Mouse (Mus musculus) cerebellum, postnatal 25 days (tissue): Measurements from ENCODE around the gene Acly.
A peak's percentile ranks its signal among the peaks of the same experiment; 100 is the strongest.

Experiments used
- DNase-seq, 2 experiments: peaks; one replicate each; pipeline ENCODE4 v3.0.0; 2021; ENCODE audit warnings: mixed read lengths in 2 of 2

The Acly gene

GRCm38 (mm10) chr11:100527458-100528374 is at the start of gene Acly:
Gene Acly, minus strand, starts transcription at chr11:100528000.
- peak; percentile 97 to 100 for DNase-seq

- no peak for DNase-seq
Observed at GRCm38 (mm10) chr11:100576256-100576655, 48.5 kb upstream of the Acly start.

DNA sequence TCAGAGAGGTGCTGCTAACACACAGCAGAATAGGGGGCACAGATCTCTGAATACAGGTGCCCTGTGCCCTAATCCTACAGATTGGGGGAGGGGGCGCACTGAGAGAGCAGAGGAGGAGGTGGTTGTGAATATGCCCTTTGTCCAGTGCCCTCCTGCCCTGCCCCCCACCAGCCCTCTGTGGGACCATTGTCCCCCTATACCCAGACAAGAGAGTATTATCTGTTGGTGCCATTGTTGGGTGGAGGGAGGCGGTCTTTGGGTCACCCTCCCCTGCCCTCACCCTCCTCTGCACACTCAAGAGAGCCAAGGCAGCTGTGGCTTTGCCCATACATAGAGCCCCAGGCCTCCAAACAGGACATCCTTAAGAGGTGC is 47.7 kb upstream of the Acly start:
- peak in 1 of 2 experiments; percentile 58 for DNase-seq

- peak; percentile 66 to 82 for DNase-seq
Observed at GRCm38 (mm10) chr11:100574708-100575483, 47.1 kb upstream of the Acly start, which contains the start of gene Cnp. Gene Cnp, plus strand, starts transcription at chr11:100574904.

DNA sequence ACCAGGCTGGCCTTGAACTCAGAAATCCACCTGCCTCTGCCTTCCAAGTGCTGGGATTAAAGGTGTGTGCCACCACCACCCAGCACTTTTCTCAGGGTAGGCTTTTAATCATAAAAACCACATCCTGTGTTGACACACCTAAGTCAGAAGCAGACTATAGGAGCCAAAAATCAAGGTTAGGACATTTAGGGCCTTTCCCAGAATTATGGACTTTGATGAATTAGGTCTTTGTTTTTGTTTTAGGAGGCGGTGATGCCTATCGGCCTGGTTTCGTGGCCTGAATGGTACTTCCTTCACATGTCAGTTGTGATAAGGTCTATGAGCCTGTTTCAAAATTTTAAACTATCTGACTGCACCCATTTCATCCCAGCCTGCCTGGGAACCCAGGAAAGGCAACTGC is 46.4 kb upstream of the Acly start:
- no peak for DNase-seq

DNA sequence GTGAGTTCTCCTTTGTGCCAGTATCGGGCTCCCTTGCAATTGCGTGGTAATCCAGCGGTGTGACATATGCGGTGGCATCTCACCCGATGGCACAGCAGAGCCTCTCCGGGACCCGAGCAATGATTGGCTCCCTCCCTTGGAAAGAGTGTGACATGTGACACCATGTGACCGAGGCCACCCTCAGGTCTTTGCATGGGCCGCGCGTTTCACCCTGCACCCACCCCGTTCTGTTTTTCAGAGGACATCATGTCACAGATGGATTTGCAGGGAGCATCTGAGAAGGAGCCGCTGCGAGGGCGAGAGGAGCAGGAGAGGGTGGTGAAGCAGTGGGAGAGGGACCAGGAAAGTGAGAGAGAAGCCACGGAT is 43.4 kb upstream of the Acly start:
- peak; percentile 32 to 48 for DNase-seq

DNA sequence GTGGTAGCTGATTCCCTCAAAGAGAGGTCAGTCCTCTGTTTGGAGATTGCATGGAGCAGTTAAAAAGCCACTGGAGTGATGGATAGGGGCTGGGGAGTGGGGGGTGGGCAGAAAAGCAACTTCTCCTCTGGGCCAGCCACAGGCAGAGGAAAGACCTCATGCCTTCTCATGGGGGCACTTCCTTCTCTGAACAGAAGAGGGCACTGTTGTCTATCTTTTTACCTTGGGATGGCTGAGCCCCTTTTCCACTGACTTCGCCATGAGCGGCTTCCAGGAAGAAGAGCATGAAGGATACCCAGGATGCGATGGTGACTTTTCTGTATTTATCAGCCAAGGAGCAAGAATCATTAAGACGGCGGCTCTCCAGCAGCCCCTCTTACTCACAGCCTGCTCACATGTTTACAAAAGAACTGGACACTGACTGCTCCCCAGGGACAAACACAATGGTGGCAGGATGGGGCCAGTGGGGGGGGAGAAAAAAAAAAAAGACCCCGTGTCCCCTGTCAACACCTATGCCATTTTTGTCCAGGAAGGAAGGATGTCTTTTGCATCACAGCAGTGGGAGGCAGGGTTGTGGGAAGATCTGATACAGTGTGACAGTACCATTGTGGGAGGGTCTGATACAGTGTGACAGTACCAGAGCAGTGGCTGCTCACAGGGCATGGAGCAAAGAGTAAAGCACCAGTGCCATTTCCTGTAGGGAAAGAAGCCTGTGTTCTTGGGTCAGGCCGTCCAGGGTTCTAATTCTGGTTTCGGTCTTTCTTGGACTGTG is 42.8 kb upstream of the Acly start:
- DNase-seq: peak; percentile 74 to 86

- no peak for DNase-seq
Observed at GRCm38 (mm10) chr11:100569789-100570188, 42.0 kb upstream of the Acly start.

DNA sequence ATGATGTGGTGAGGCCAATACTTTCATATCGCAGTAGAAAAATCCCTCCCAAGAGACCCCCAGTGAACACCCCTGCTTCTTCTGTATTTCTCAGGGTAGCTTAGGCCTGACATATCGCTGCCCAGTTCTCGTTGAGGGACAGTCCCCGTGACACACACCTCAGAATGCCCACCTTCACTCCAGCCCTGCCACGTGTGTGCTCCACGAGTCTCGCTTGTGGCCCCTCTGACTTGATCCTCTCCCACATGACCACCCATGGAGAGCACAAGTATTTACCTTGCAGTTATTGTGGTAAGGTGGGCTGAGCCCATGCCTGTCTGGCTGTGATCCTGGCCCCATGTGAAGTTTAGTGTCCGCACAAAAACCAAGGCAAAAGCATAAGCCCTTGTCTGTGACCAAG is 40.9 kb upstream of the Acly start:
- DNase-seq: no peak

- no peak for DNase-seq
Observed at GRCm38 (mm10) chr11:100567815-100568245, 40.0 kb upstream of the Acly start.

DNA sequence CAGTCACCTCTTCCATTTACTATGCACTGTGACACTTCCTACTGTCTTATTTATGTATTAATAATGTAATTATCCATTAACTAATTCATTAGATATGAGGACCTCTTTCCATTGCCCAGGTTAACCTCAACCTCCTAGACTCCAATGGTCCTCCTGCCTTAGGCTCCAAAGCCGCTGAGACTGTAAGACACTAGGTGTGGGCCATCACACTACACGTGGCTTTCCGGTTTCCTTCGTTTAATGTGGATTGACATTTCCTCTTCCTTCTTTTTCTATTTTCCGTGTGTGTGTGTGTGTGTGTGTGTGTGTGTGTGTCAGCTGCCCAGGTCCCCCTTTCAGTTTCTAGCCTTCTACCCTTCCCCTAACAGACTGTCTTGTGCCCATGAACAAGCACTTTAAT is 39.4 kb upstream of the Acly start:
- DNase-seq: no peak

- no peak for DNase-seq
Observed at GRCm38 (mm10) chr11:100564703-100565102, 36.9 kb upstream of the Acly start.

GRCm38 (mm10) chr11:100564297-100564696 is 36.5 kb upstream of the Acly start:
- DNase-seq: no peak

- no peak for DNase-seq
Observed at GRCm38 (mm10) chr11:100561748-100562147, 33.9 kb upstream of the Acly start.

- DNase-seq: no peak
Observed at GRCm38 (mm10) chr11:100559476-100559875, 31.7 kb upstream of the Acly start.

GRCm38 (mm10) chr11:100557563-100557962 is 29.8 kb upstream of the Acly start:
- no peak for DNase-seq

GRCm38 (mm10) chr11:100555583-100555982 is 27.8 kb upstream of the Acly start:
- peak; percentile 53 to 72 for DNase-seq

GRCm38 (mm10) chr11:100552842-100553241 is 25.0 kb upstream of the Acly start:
- DNase-seq: no peak

DNA sequence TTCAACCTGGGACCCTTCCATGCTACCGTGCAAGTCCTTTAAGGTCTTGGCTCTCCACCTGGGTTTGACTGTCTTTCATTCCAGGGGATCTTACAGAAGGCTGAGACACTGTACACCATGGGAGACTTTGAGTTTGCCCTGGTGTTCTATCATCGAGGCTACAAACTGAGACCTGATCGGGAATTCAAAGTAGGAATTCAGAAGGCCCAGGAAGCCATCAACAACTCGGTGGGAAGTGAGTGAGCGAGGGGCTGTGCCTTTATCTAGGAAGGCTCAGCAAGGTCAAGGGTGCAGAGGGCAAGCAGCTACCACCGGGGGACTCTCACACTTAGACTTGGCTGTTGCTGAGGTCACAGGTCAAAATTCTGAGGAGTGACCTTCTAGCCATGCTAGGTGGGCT is 22.3 kb upstream of the Acly start:
- DNase-seq: no peak

DNA sequence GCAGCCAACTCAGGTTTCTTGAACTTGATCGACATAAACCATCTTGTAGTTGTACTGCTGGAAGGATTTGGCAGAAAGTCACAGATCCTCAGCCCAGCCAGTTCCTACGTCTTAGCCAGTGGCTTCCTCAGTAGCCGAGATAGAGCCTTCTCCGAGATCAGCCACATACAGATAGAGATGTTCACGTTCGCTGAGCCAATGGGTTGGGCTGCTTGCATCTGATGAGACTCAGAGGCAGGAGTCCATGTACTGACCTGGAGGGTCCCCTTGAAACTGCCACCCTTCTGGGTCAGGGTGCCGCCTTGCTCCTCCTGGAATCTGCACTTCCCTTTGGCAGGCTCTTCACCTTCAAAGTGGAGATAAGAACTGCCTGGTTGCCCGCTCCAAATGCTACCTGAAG is 21.7 kb upstream of the Acly start:
- DNase-seq: no peak

GRCm38 (mm10) chr11:100548141-100548540 is 20.3 kb upstream of the Acly start:
- DNase-seq: no peak

- DNase-seq: no peak
Observed at GRCm38 (mm10) chr11:100546955-100547354, 19.2 kb upstream of the Acly start.

DNA sequence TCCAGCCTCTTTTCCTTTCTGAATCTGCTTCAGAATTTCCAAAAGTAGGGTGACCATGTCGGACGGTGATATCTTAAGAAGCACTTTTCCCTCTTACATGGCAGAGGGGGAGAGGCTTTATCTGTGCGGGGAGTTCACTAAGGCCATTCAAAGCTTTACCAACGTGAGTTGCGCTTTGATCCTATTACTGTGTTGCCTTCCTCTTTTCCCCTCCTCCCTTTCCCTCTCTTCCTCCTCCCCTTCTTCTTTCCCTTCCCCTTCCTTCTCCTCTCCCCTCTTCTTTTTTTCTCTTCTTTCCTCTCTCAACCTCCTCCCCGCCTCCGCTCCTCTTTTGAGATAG is 17.9 kb upstream of the Acly start:
- DNase-seq: no peak
